Mouse (Mus musculus) MEL (cell line): ENCODE measurements around the gene Susd6. TPM values are rescaled to one million over a fixed set of nuclear protein-coding genes. Genes with fewer than 3 reads are reported as not detected.
A peak's percentile ranks its signal among the peaks of the same experiment; 100 is the strongest.

Source experiments
- DNase-seq: peaks from one replicate; pipeline ENCODE4 v3.0.0; 2011; ENCODE audit warnings: low read depth, low spot score
- H3K27ac ChIP-seq: 2 replicates; pipeline ENCODE4 v1.5.1; 2012; ENCODE audit warnings: low read depth, mild to moderate bottlenecking, control low read depth, low read length, moderate library complexity; ENCODE audit not compliant: control insufficient read depth
- H3K27me3 ChIP-seq, 2 experiments: fragments of 150-350 bp in 1 of 2; sonication (generic) in 1 of 2; 2 replicates each; pipeline ENCODE4 v1.6.1; 2012; ENCODE audit warnings: low read length in 2 of 2, mild to moderate bottlenecking in 2 of 2, improper control_type of control experiment in 1 of 2, moderate library complexity in 1 of 2; ENCODE audit not compliant: insufficient read depth in 2 of 2, control insufficient read depth in 1 of 2
- H3K36me3 ChIP-seq, 2 experiments: 2 replicates each; pipeline ENCODE4 v1.6.1; 2012 to 2014; ENCODE audit warnings: low read length in 2 of 2, improper control_type of control experiment in 1 of 2, inconsistent platforms in 1 of 2, mild to moderate bottlenecking in 1 of 2; ENCODE audit not compliant: insufficient read depth in 2 of 2, control insufficient read depth in 1 of 2
- H3K4me1 ChIP-seq, 2 experiments: fragments of 150-350 bp in 1 of 2; sonication (generic) in 1 of 2; 2 replicates each; pipeline ENCODE4 v1.6.1; 2012; ENCODE audit warnings: low read length in 2 of 2, improper control_type of control experiment in 1 of 2, mild to moderate bottlenecking in 1 of 2; ENCODE audit not compliant: insufficient read depth in 2 of 2, control insufficient read depth in 1 of 2
- H3K4me3 ChIP-seq, 2 experiments: fragments of 150-350 bp in 1 of 2; sonication (generic) in 1 of 2; 2 replicates each; pipeline ENCODE4 v1.5.1; 2012; ENCODE audit warnings: low read depth in 2 of 2, low read length in 2 of 2, mild to moderate bottlenecking in 2 of 2, moderate library complexity in 2 of 2, control low read depth in 1 of 2, improper control_type of control experiment in 1 of 2; ENCODE audit not compliant: control insufficient read depth in 1 of 2, insufficient read depth in 1 of 2
- H3K79me2 ChIP-seq: 2 replicates; pipeline ENCODE4 v1.6.1; 2012; ENCODE audit warnings: mild to moderate bottlenecking, low read length, moderate library complexity; ENCODE audit not compliant: control insufficient read depth, poor library complexity, insufficient read depth
- H3K9ac ChIP-seq: 2 replicates; pipeline ENCODE4 v1.6.1; 2012; ENCODE audit warnings: low read depth, mild to moderate bottlenecking, control low read depth, low read length, moderate library complexity; ENCODE audit not compliant: control insufficient read depth, poor library complexity, severe bottlenecking
- H3K9me3 ChIP-seq: fragments of 150-350 bp; sonication (generic); replicated peaks from 2 replicates; pipeline ENCODE4 v1.6.1; 2012; ENCODE audit warnings: mild to moderate bottlenecking, low read length, improper control_type of control experiment, moderate library complexity; ENCODE audit not compliant: insufficient read depth
- BHLHE40 ChIP-seq: IDR thresholded peaks from 2 replicates; pipeline ENCODE4 v1.6.1; 2012; ENCODE audit warnings: low read depth, mild to moderate bottlenecking, inconsistent platforms, low read length, improper control_type of control experiment, borderline replicate concordance
- E2F4 ChIP-seq: IDR thresholded peaks from 2 replicates; pipeline ENCODE4 v1.6.1; 2011; ENCODE audit warnings: low read depth, low read length, improper control_type of control experiment, borderline replicate concordance
- ELF1 ChIP-seq: IDR thresholded peaks from 2 replicates; pipeline ENCODE4 v1.6.1; 2014; ENCODE audit warnings: low read depth, mild to moderate bottlenecking, inconsistent platforms, low read length, improper control_type of control experiment, moderate library complexity
- ETS1 ChIP-seq: IDR thresholded peaks from 2 replicates; pipeline ENCODE4 v1.6.1; 2012; ENCODE audit warnings: low read depth, mild to moderate bottlenecking, inconsistent platforms, low read length, improper control_type of control experiment, moderate library complexity
- MAZ ChIP-seq: IDR thresholded peaks from 2 replicates; pipeline ENCODE4 v1.6.1; 2012; ENCODE audit warnings: low read depth, mild to moderate bottlenecking, inconsistent platforms, low read length, improper control_type of control experiment
- MEF2A ChIP-seq: IDR thresholded peaks from 2 replicates; pipeline ENCODE4 v1.6.1; 2014; ENCODE audit warnings: low read depth, mild to moderate bottlenecking, inconsistent platforms, low read length, improper control_type of control experiment; ENCODE audit not compliant: poor library complexity, insufficient replicate concordance, severe bottlenecking; ENCODE audit errors: extremely low read depth
- MYB ChIP-seq: IDR thresholded peaks from 2 replicates; pipeline ENCODE4 v1.6.1; 2011; ENCODE audit warnings: mild to moderate bottlenecking, low read depth, low read length, improper control_type of control experiment
- MYC ChIP-seq: IDR thresholded peaks from 2 replicates; pipeline ENCODE4 v1.6.1; 2011; ENCODE audit warnings: low read depth, mild to moderate bottlenecking, low read length, improper control_type of control experiment, moderate library complexity
- RCOR1 ChIP-seq: IDR thresholded peaks from 2 replicates; pipeline ENCODE4 v1.6.1; 2012; ENCODE audit warnings: low read depth, mild to moderate bottlenecking, inconsistent platforms, low read length, improper control_type of control experiment
- SIN3A ChIP-seq: IDR thresholded peaks from 2 replicates; pipeline ENCODE4 v1.6.1; 2012; ENCODE audit warnings: low read length, improper control_type of control experiment, inconsistent platforms
- TBP ChIP-seq: IDR thresholded peaks from 2 replicates; pipeline ENCODE4 v1.8.0; 2011; ENCODE audit warnings: low read depth, low read length, improper control_type of control experiment
- UBTF ChIP-seq: IDR thresholded peaks from 2 replicates; pipeline ENCODE4 v1.6.1; 2012; ENCODE audit warnings: low read depth, mild to moderate bottlenecking, inconsistent platforms, low read length, improper control_type of control experiment, moderate library complexity, borderline replicate concordance; ENCODE audit not compliant: insufficient read depth
- USF2 ChIP-seq, 2 experiments: IDR thresholded peaks; 2 replicates each; pipeline ENCODE4 v1.6.1; 2011 to 2012; ENCODE audit warnings: improper control_type of control experiment in 2 of 2, low read length in 2 of 2, borderline replicate concordance in 1 of 2, inconsistent platforms in 1 of 2, low read depth in 1 of 2, mild to moderate bottlenecking in 1 of 2; ENCODE audit not compliant: insufficient read depth in 1 of 2
- ZKSCAN1 ChIP-seq: IDR thresholded peaks from 2 replicates; pipeline ENCODE4 v1.6.1; 2012; ENCODE audit warnings: low read depth, mild to moderate bottlenecking, inconsistent platforms, low read length, improper control_type of control experiment, moderate library complexity
- ZMIZ1 ChIP-seq: IDR thresholded peaks from 2 replicates; pipeline ENCODE4 v1.6.1; 2012; ENCODE audit warnings: low read depth, mild to moderate bottlenecking, inconsistent platforms, low read length, improper control_type of control experiment, moderate library complexity
- ZNF384 ChIP-seq: IDR thresholded peaks from 2 replicates; pipeline ENCODE4 v1.6.1; 2012; ENCODE audit warnings: low read depth, mild to moderate bottlenecking, inconsistent platforms, low read length, improper control_type of control experiment
- polyA plus RNA-seq, 2 experiments: library from polyadenylated mRNA; stranded (reverse) in 1 of 2; unstranded in 1 of 2; fragments of >175 nt in 1 of 2; fragments of >200 nt in 1 of 2; gene quantifications; 2 replicates each; pipeline versions ENCODE4 v1.2.1 to v1.2.4; 2012; ENCODE audit warnings: low replicate concordance in 2 of 2, low read depth in 1 of 2; ENCODE audit not compliant: insufficient read length in 2 of 2, insufficient read depth in 1 of 2, missing spikeins in 1 of 2
- total RNA-seq: library from RNA; depleted of rRNA; stranded (reverse); fragments of 300-350 nt; gene quantifications from 2 replicates; pipeline ENCODE4 v1.2.3, GENCODE M21; 2012

The Susd6 gene
- total and polyA plus RNA-seq, 3 experiments, result 12.2 to 22.4 TPM; not detected in 1

GRCm38 (mm10) chr12:80785005-80785404 is 5.3 kb upstream of the Susd6 start (continued):
- TF ChIP-seq UBTF (no peak), TBP (no peak), SIN3A (no peak; the same call in 1 of the 2 replicates), E2F4 (no peak), MYC (no peak), MYB (no peak), USF2 (IDR thresholded peaks at IDR 0.05; ENCODE audit: borderline replicate concordance in 1 of 2, insufficient read depth in 1 of 2, low read depth in 1 of 2, low read length in 2 of 2) (no peak)

- peaks cover 3% of the 10 kb centered on the region for H3K79me2 ChIP-seq
- H3K9ac ChIP-seq, result peak overlapping the region; percentile 33; the same call in 1 of the 2 replicates
- peak overlapping the region; percentile 71 for H3K27ac ChIP-seq
- DNase-seq, result peak; percentile 33
- peaks cover 15 to 46% of the 10 kb centered on the region in 2 experiments for H3K4me1 ChIP-seq
- H3K36me3 ChIP-seq, result peaks cover 0 to 34% of the 10 kb centered on the region in 2 experiments; a peak in 2 of 4 replicates
- H3K27me3 ChIP-seq, result no peaks in the 10 kb centered on the region
- H3K4me3 ChIP-seq, result no peak overlapping the region
- TF ChIP-seq ZKSCAN1, result peak; percentile 93
- TF ChIP-seq MEF2A, result no peak
- H3K9me3 ChIP-seq, result no peaks in the 10 kb centered on the region
Measured at GRCm38 (mm10) chr12:80785597-80785996, 4.7 kb upstream of the Susd6 start.

GRCm38 (mm10) chr12:80786591-80786990 is 3.7 kb upstream of the Susd6 start:
- H3K27me3 ChIP-seq, result no peaks in the 10 kb centered on the region
- peaks cover 12% of the 10 kb centered on the region for H3K79me2 ChIP-seq
- no peak overlapping the region for H3K9ac ChIP-seq
- H3K4me1 ChIP-seq, result peaks cover 15 to 46% of the 10 kb centered on the region in 2 experiments
- peaks cover 0 to 34% of the 10 kb centered on the region in 2 experiments; a peak in 2 of 4 replicates for H3K36me3 ChIP-seq
- no peak overlapping the region for H3K4me3 ChIP-seq
- DNase-seq, result peak; percentile 31
- no peak overlapping the region for H3K27ac ChIP-seq
- H3K9me3 ChIP-seq, result no peaks in the 10 kb centered on the region
- TF ChIP-seq ETS1 (no peak), E2F4 (no peak), MEF2A (no peak), ZNF384 (no peak), ELF1 (no peak), BHLHE40 (no peak), MAZ (no peak), RCOR1 (no peak), ZMIZ1 (no peak)
